Comparison of ENCODE assay signal across 9 mouse cellular contexts in genomic region chr11:84429581-84429980, GRCm38 (mm10).
DNase-seq lines count a peak whose midpoint lies in the region; ATAC-seq and TF ChIP-seq lines count a peak whose summit lies in the region.
"Had no signal": no experiment of that assay in that cellular context is flagged by ENCODE, and none has a peak within 500 bp of the region (broad histone marks: within the 10 kb centered on the region; RNA-seq: fewer than 3 reads in every experiment).

No protein-coding gene starts in this region.

- H3K27ac ChIP-seq in forebrain, embryonic 13.5 days = no peak overlapping the region
- no peak overlapping the region for H3K27ac ChIP-seq in small intestine, adult 2 months (ENCODE audit: insufficient read depth, low read depth, low read length)
- H3K27ac ChIP-seq: liver, embryonic 15.5 days had no signal

- H3K9me3 ChIP-seq in forebrain, embryonic 13.5 days (replicated peaks) = no peaks in the 10 kb centered on the region
- H3K9me3 ChIP-seq: liver, embryonic 15.5 days had no signal

- no peak overlapping the region for H3K4me3 ChIP-seq in forebrain, embryonic 13.5 days
- no peak overlapping the region for H3K4me3 ChIP-seq in small intestine, adult 2 months (ENCODE audit: low read depth, low read length)
- H3K4me3 ChIP-seq: liver, embryonic 15.5 days had no signal

- H3K27me3 ChIP-seq in forebrain, embryonic 13.5 days = no peaks in the 10 kb centered on the region
- no peaks in the 10 kb centered on the region for H3K27me3 ChIP-seq in small intestine, adult 2 months (ENCODE audit: control insufficient read depth, insufficient read depth, low read length)
- H3K27me3 ChIP-seq: liver, embryonic 15.5 days had no signal

- no peak for TF ChIP-seq POLR2A in brain, embryonic 14.5 days (IDR thresholded peaks at IDR 0.05; ENCODE audit: borderline replicate concordance, extremely low read depth, insufficient read depth, insufficient read length, poor library complexity, severe bottlenecking)
- TF ChIP-seq POLR2A in small intestine, adult 2 months (IDR thresholded peaks at IDR 0.05; ENCODE audit: low read depth, low read length) = no peak

- H3K36me3 ChIP-seq in forebrain, embryonic 13.5 days (ENCODE audit: poor library complexity, severe bottlenecking) = 0 out of 2 replicates have a peak, but pooled peaks cover 6% of the 10 kb centered on the region
- peaks cover 6% of the 10 kb centered on the region for H3K36me3 ChIP-seq in small intestine, adult 2 months (ENCODE audit: control insufficient read depth, insufficient read depth, low read length)

- TF ChIP-seq CTCF in brain, embryonic 14.5 days (IDR thresholded peaks at IDR 0.05; ENCODE audit: borderline replicate concordance, extremely low read depth, insufficient read depth, insufficient read length) = peak; percentile 70; the same call in 1 of the 2 replicates
- peak; percentile 55; the same call in 1 of the 2 replicates for TF ChIP-seq CTCF in small intestine, adult 2 months (IDR thresholded peaks at IDR 0.05; ENCODE audit: extremely low read depth, insufficient read length, insufficient replicate concordance, low read depth, low read length)

- peak; percentile 28 to 66 for DNase-seq in frontal cortex, adult 2 months (ENCODE audit: extremely low spot score in 1 of 2, low spot score in 1 of 2)
- DNase-seq in frontal cortex, postnatal 25 days (ENCODE audit: low spot score in 2 of 2) = no peak
- DNase-seq in CD4-positive helper T cell, adult 2 months (ENCODE audit: low read depth, low spot score) = peak; percentile 48
- peak; percentile 91 for DNase-seq in brain, embryonic 14.5 days (ENCODE audit: low read depth)
- peak; percentile 73 for DNase-seq in kidney, adult 9 months
- peak; percentile 41 for DNase-seq in lung, postnatal 25 days (ENCODE audit: low spot score)

- peak; percentile 89 for ATAC-seq in forebrain, embryonic 13.5 days

- H3K4me2 ChIP-seq in forebrain, embryonic 13.5 days = no peak overlapping the region
- H3K4me2 ChIP-seq: liver, embryonic 15.5 days had no signal

- no peak overlapping the region for H3K9ac ChIP-seq in forebrain, embryonic 13.5 days
- H3K9ac ChIP-seq: liver, embryonic 15.5 days had no signal

- 60% methylated on average over 1 of the region's 1 CpGs for WGBS in forebrain, embryonic 13.5 days
- 97% methylated on average over 1 of the region's 1 CpGs for WGBS in small intestine, adult 2 months

- H3K4me1 ChIP-seq in forebrain, embryonic 13.5 days = peaks cover 9% of the 10 kb centered on the region; the same call in 1 of the 2 replicates
- H3K4me1 ChIP-seq in small intestine, adult 2 months (ENCODE audit: control insufficient read depth, insufficient read depth, insufficient read length, low read length) = no peaks in the 10 kb centered on the region
- H3K4me1 ChIP-seq: liver, embryonic 15.5 days had no signal

Comparison
In these comparisons a context has a peak if more than half of its experiments do, and no peak if none do; other contexts are left out.
1. DNase-seq: peak in frontal cortex, adult 2 months (2 of 2), CD4-positive helper T cell, adult 2 months (single experiment), brain, embryonic 14.5 days (single experiment), kidney, adult 9 months (single experiment) and lung, postnatal 25 days (single experiment); none in frontal cortex, postnatal 25 days (0 of 2).